Mouse (Mus musculus) liver, adult 2 months (tissue): ENCODE measurements at regions not wholly inside any gene's neighbourhood (a gene's known extent, or its start where the extent isn't known, plus 50 kb on each side); places are given as distances from the start of the nearest gene placed in this dataset.

Experiments used
- DNase-seq: peaks from one replicate; pipeline ENCODE4 v3.0.0-alpha.2; 2011; ENCODE audit warnings: low read depth, low spot score; ENCODE audit errors: extremely low read depth
- H3K27ac ChIP-seq: fragments of 200-500 bp; replicated peaks from 2 replicates; pipeline ENCODE4 v1.5.1; 2012; ENCODE audit warnings: low read depth, mild to moderate bottlenecking, control low read depth, inconsistent platforms, low read length; ENCODE audit not compliant: insufficient read depth
- H3K27me3 ChIP-seq: fragments of 200-500 bp; 2 replicates; pipeline ENCODE4 v1.6.1; 2012; ENCODE audit warnings: mild to moderate bottlenecking, moderate library complexity, low read length, inconsistent platforms; ENCODE audit not compliant: control insufficient read depth, insufficient read depth
- H3K36me3 ChIP-seq: fragments of 200-500 bp; 2 replicates; pipeline ENCODE4 v1.6.1; 2012; ENCODE audit warnings: low read length, inconsistent platforms; ENCODE audit not compliant: control insufficient read depth, insufficient read depth
- H3K4me1 ChIP-seq: fragments of 200-500 bp; 2 replicates; pipeline ENCODE4 v1.6.1; 2011; ENCODE audit warnings: low read length; ENCODE audit not compliant: control insufficient read depth, insufficient read depth
- H3K4me3 ChIP-seq: fragments of 200-500 bp; 2 replicates; pipeline ENCODE4 v1.5.1; 2011; ENCODE audit warnings: low read depth, mild to moderate bottlenecking, control low read depth, low read length, moderate library complexity; ENCODE audit not compliant: insufficient read depth
- H3K79me2 ChIP-seq: fragments of 200-500 bp; 2 replicates; pipeline ENCODE4 v1.6.1; 2012; ENCODE audit warnings: inconsistent platforms, mild to moderate bottlenecking, low read length, moderate library complexity; ENCODE audit not compliant: control insufficient read depth, insufficient read depth
- H3K9ac ChIP-seq: fragments of 200-500 bp; 2 replicates; pipeline ENCODE4 v1.6.1; 2012; ENCODE audit warnings: low read depth, mild to moderate bottlenecking, control low read depth, inconsistent platforms, low read length
- CTCF ChIP-seq: fragments of 200-500 bp; IDR thresholded peaks from 2 replicates; pipeline ENCODE4 v1.5.1; 2011; ENCODE audit warnings: low read depth, low read length, control low read depth
- POLR2A ChIP-seq: fragments of 200-500 bp; IDR thresholded peaks from 2 replicates; pipeline ENCODE4 v1.6.1; 2011; ENCODE audit warnings: low read length, control low read depth; ENCODE audit not compliant: insufficient read depth; ENCODE audit errors: extremely low read depth
- WGBS: fragments of 180-500 bp; shearing (Covaris S2); methylation state at CpG from one replicate; pipeline ENCODE4 v1.1.7; 2018; 5-methylcytosine and 5-hydroxymethylcytosine counted together

GRCm38 (mm10) chr12:25224644-25225043 is 127.7 kb upstream of the Id2 start:
- no peak overlapping the region for H3K4me3 ChIP-seq
- no peaks in the 10 kb centered on the region for H3K79me2 ChIP-seq
- DNase-seq = peak; percentile 72
- H3K27ac ChIP-seq = peak overlapping the region; percentile 86
- H3K4me1 ChIP-seq = peaks cover 38% of the 10 kb centered on the region
- no peaks in the 10 kb centered on the region for H3K27me3 ChIP-seq
- 27% methylated on average over 4 of the region's 4 CpGs for WGBS
- TF ChIP-seq CTCF (peak; percentile 89), POLR2A (no peak)
- no peaks in the 10 kb centered on the region for H3K36me3 ChIP-seq
- H3K9ac ChIP-seq = no peak overlapping the region

DNA sequence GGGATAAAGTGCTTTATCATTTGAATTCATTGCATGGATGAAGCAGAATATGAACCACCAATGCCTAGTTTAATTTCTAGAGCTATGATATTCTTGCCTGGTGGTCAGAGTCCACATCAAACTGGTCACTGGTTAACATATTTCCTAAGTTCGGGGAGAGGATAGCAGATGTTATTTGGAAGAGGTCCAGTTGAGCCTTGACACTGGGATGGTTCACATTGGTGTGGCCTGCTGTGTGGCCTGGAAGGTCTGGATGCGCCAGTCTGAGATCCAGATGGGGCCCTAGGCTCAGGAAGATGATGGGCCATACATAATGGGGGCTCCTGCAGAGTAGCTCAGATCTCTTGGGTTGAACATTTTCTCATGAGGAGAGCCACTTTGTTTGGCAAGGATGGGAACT is 127.3 kb upstream of the Id2 start:
- peak; percentile 96 for DNase-seq
- Histone ChIP-seq H3K4me1 (peaks cover 39% of the 10 kb centered on the region), H3K27ac (peak overlapping the region; percentile 86), H3K4me3 (no peak overlapping the region), H3K79me2 (no peaks in the 10 kb centered on the region), H3K27me3 (no peaks in the 10 kb centered on the region), H3K36me3 (no peaks in the 10 kb centered on the region), H3K9ac (no peak overlapping the region)
- TF ChIP-seq CTCF (no peak), POLR2A (no peak)
- 30% methylated on average over 2 of the region's 2 CpGs for WGBS

- TF ChIP-seq CTCF = no peak
- no peak for TF ChIP-seq POLR2A
- H3K4me1 ChIP-seq = peaks cover 39% of the 10 kb centered on the region
- no peaks in the 10 kb centered on the region for H3K79me2 ChIP-seq
- H3K4me3 ChIP-seq = no peak overlapping the region
- H3K36me3 ChIP-seq = no peaks in the 10 kb centered on the region
- no peak overlapping the region for H3K9ac ChIP-seq
- H3K27me3 ChIP-seq = no peaks in the 10 kb centered on the region
- H3K27ac ChIP-seq = peak overlapping the region; percentile 85
- DNase-seq = no peak
- 80% methylated on average over 4 of the region's 4 CpGs for WGBS
These were observed 126.6 kb upstream of the Id2 start for GRCm38 (mm10) chr12:25223539-25223938.

DNA sequence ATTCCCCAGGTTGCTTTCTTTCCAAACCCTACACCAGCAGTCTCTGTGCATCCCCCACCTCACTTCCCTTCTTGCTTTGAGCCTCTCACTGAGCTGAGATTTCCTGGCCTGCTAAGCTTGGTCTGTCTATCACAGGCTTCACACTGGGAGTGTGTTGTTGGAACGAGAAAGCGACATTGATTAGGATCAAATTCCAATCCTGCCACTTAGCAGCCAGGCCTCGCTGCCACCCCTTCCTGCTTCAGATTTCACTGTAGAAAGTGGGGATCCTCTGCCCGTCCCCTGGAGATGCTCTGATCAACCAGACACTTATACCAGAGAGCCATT is 123.8 kb upstream of the Id2 start:
- peak overlapping the region; percentile 52; the same call in 1 of the 2 replicates for H3K9ac ChIP-seq
- TF ChIP-seq POLR2A (no peak), CTCF (no peak)
- H3K79me2 ChIP-seq = no peaks in the 10 kb centered on the region
- H3K27ac ChIP-seq = peak overlapping the region; percentile 92
- WGBS = 13% methylated on average over 4 of the region's 4 CpGs
- no peaks in the 10 kb centered on the region for H3K27me3 ChIP-seq
- no peak overlapping the region for H3K4me3 ChIP-seq
- DNase-seq = peak; percentile 85
- peaks cover 34% of the 10 kb centered on the region for H3K4me1 ChIP-seq
- H3K36me3 ChIP-seq = no peaks in the 10 kb centered on the region

DNA sequence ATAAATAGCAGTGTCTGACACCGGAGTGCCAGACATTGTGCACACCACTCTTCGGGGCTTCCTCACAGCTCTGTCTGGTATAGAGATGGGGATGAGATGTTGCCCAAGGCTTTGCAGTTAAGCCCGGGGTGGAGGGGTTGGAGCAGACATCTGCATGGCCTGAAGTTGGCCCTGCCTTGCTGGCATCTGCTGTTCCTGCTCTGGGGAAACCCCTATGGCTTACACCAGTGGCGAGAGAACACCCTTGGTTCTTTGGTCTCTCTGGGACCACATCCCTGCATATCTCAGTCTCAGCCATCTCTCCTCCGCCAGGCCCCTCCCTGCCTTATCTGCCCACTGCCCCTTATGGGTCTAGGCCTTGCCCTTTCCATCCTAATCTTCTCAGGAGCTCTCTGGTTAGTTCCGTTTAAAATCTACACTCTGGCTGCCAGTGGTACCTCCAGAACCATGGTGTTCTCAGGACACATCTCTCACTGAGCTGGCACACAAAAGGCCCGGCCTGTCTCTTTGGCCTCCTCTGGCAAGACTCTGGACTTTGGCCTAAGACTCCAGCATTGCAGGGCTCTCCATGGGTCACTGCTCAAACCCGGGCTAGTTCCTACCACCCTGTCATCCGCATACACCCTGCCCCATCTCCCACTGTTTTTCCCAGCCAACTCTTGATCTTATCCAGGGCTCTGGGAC is 123.3 kb upstream of the Id2 start:
- peak overlapping the region; percentile 92 for H3K27ac ChIP-seq
- H3K4me1 ChIP-seq = peaks cover 30% of the 10 kb centered on the region
- WGBS = 57% methylated on average over 9 of the region's 9 CpGs
- H3K79me2 ChIP-seq = no peaks in the 10 kb centered on the region
- no peak overlapping the region for H3K4me3 ChIP-seq
- H3K36me3 ChIP-seq = no peaks in the 10 kb centered on the region
- DNase-seq = peak; percentile 73
- H3K27me3 ChIP-seq = no peaks in the 10 kb centered on the region
- no peak for TF ChIP-seq POLR2A
- peak overlapping the region; percentile 32; the same call in 1 of the 2 replicates for H3K9ac ChIP-seq

- TF ChIP-seq CTCF (no peak), POLR2A (no peak)
- 48% methylated on average over 10 of the region's 10 CpGs for WGBS
- H3K4me3 ChIP-seq = no peak overlapping the region
- H3K27me3 ChIP-seq = no peaks in the 10 kb centered on the region
- peak overlapping the region; percentile 92; the same call in 1 of the 2 replicates for H3K27ac ChIP-seq
- H3K36me3 ChIP-seq = no peaks in the 10 kb centered on the region
- no peak overlapping the region for H3K9ac ChIP-seq
- peak; percentile 77 for DNase-seq
- H3K79me2 ChIP-seq = no peaks in the 10 kb centered on the region
- H3K4me1 ChIP-seq = peaks cover 27% of the 10 kb centered on the region
These were observed 122.6 kb upstream of the Id2 start for GRCm38 (mm10) chr12:25219546-25219945.
